Mouse (Mus musculus): Measurements from ENCODE around the gene Il12b.
"Not testable (repeated sequence)": the region's sequence is repeated elsewhere in the genome, so short reads cannot be mapped to it uniquely, and the experiment has no call there.

Il12b gene

DNA sequence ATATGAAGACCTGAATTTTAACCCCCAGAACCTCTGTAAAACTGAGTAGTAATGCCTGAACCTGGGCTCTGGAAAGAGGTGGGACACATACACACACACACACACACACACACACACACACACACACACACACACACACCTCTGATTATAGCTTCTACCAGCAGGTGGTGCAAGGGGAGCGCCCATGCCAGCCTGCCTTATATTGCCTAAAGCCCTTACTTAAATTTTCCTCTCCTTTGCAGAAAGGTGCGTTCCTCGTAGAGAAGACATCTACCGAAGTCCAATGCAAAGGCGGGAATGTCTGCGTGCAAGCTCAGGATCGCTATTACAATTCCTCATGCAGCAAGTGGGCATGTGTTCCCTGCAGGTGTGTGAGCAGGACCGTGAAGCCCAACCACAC, 12.4 kb downstream of the Il12b start:
- DNase-seq: peak; percentile 70

DNA sequence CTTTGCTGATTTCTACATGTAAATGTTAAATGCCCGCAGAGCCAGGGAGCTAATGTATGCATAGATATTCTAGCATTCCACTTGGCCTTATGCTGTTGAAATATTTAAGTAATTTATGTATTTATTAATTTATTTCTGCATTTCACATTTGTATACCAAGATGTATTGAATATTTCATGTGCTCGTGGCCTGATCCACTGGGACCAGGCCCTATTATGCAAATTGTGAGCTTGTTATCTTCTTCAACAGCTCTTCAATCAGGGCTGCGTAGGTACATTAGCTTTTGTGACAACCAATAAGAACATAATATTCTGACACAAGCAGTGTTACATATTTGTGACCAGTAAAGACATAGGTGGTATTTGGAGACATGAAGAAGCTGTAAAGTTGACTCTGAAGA, 13.5 kb downstream of the Il12b start:
- DNase-seq: no peak

- DNase-seq: no peak
Measured at GRCm38 (mm10) chr11:44414605-44415004, 14.7 kb downstream of the Il12b start.

DNA sequence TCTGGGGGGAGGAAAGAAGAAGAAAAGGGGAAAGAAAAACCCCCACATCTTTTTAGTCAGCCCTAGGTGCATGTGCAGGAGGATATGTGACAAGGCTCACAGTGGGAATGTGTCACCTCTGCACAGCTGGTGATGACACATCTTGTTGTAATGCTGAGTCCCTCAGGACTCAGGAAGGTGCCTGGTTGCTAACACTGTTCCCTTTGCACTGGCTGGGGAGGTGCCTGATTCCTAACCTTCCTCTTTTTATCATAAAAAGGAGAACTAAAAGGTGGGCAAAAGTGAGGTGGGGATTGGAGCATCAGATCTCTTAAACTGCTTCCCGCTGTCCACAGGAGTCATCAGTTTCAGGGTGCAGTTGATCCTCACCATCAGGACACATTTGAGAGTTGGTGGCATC, 17.5 kb downstream of the Il12b start:
- DNase-seq: no peak

GRCm38 (mm10) chr11:44422337-44423111, 22.7 kb downstream of the Il12b start:
- DNase-seq: no peak

- DNase-seq: no peak
Measured at GRCm38 (mm10) chr11:44423261-44423660, 23.4 kb downstream of the Il12b start.

- DNase-seq: no peak
Measured at GRCm38 (mm10) chr11:44423955-44424354, 24.1 kb downstream of the Il12b start.

- DNase-seq: no peak
Measured at GRCm38 (mm10) chr11:44425006-44425405, 25.1 kb downstream of the Il12b start.

DNA sequence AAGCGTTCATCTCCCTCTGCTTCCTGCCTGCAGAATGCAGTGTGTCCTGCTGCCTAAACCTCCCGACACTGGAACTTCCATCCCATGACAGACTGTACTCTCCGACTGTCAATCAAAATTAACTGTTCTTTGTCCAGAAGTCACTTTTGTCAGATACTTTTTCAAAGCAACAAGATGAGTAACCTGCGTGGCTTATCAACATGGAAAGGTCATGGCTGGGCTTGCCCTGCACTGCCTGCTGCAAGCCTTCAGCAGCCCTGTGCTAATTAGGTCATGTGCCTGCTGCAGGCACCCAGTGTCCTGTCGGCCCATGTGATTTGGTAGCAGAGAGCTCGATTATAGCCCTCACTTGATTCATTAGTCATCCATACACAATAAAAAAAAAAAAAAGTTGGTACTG, 25.8 kb downstream of the Il12b start:
- DNase-seq: no peak

- DNase-seq: no peak
Measured at GRCm38 (mm10) chr11:44427951-44428350, 28.1 kb downstream of the Il12b start.

GRCm38 (mm10) chr11:44430036-44430435, 30.2 kb downstream of the Il12b start:
- DNase-seq: no peak

- DNase-seq: no peak
Measured at GRCm38 (mm10) chr11:44437786-44438185, 37.9 kb downstream of the Il12b start.

GRCm38 (mm10) chr11:44451046-44451445, 51.2 kb downstream of the Il12b start:
- peak; percentile 71 for DNase-seq

- not testable (repeated sequence) for DNase-seq
Measured at GRCm38 (mm10) chr11:44452016-44452415, 52.2 kb downstream of the Il12b start.

DNA sequence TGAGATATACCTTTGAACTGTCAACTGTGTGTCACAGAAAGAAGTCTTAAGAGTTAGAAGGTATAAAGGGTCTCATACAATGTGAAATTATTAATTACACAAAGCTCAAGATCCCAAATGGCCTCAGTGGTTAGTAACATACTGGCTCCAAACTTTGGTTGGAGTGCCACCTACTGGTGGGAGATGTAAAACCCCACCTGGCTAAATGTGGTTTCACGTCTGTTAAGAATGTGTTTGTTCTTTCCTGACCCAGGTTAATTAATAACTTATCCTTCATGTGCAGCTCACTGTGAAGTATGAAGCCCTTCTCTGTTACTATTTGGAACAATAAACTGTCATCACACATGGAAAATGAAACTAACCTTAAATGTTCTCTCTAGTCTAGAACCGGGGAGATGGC, 53.6 kb downstream of the Il12b start:
- peak; percentile 77 for DNase-seq

GRCm38 (mm10) chr11:44461493-44461892, 61.6 kb downstream of the Il12b start:
- DNase-seq: no peak
